Mouse (Mus musculus) heart, adult 2 months (tissue): ENCODE results near the gene Xpo6.

Experiments
- CTCF ChIP-seq: fragments of 200-600 bp; IDR thresholded peaks from 2 replicates; pipeline ENCODE4 v1.8.1; 2022; ENCODE audit warnings: antibody characterized with exemption, mild to moderate bottlenecking, moderate library complexity
- POLR2A ChIP-seq: fragments of 200-500 bp; IDR thresholded peaks from 2 replicates; pipeline ENCODE4 v1.6.1; 2011; ENCODE audit warnings: mild to moderate bottlenecking, low read depth, low read length, control low read depth; ENCODE audit not compliant: insufficient read depth

- TF ChIP-seq POLR2A: no peak
- TF ChIP-seq CTCF: no peak
Observed at GRCm38 (mm10) chr7:126083980-126084348, 116.3 kb downstream of the Xpo6 start.
